Mouse (Mus musculus) liver, adult 2 months (tissue): ENCODE data around the gene Gpr63.

Experiments
- CTCF ChIP-seq: fragments of 200-500 bp; IDR thresholded peaks from 2 replicates; pipeline ENCODE4 v1.5.1; 2011; ENCODE audit warnings: low read depth, low read length, control low read depth
- POLR2A ChIP-seq: fragments of 200-500 bp; IDR thresholded peaks from 2 replicates; pipeline ENCODE4 v1.6.1; 2011; ENCODE audit warnings: low read length, control low read depth; ENCODE audit not compliant: insufficient read depth; ENCODE audit errors: extremely low read depth

DNA sequence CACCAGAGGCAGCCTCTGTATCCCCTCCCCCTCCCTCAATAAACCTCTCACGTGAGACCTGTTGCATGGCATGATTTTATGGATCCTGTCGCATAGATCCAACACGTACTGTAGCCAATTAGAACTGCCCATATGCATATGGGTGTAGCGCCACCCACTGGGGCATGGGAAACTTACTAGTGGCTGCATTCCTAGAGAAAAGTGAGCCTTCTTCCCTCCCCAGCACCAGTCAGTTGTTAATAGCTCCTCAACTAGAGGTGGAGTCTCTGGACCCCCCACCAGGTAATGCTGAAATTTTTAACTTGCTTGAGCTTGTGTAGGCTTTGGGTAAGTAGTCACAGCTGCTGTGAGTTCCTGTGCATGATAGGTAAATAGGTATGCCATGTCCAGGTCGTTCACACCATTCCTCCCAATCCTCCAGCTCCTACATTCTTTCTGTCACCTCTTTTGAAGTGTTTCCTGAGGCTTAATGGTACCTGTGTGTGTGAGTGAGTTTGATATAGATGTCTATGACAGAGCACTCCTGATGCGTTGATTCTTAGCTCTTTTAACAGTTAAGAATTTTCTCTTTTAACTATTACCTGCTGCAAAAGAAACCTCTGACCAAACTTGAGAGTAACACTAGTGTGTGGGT is 69.1 kb downstream of the Gpr63 start:
- TF ChIP-seq CTCF (peak; percentile 8; the same call in 1 of the 2 replicates), POLR2A (no peak)
